Mouse (Mus musculus): Measurements from ENCODE around the gene Hmga2. TPM values are rescaled to one million over a fixed set of nuclear protein-coding genes. Genes with fewer than 3 reads are reported as not detected.
A peak's percentile ranks its signal among the peaks of the same experiment; 100 is the strongest.
"Not testable (repeated sequence)": the region's sequence is repeated elsewhere in the genome, so short reads cannot be mapped to it uniquely, and the experiment has no call there.

Hmga2 gene
- polyA plus RNA-seq, 1 experiment from 2014 or later, result 11.1 TPM

DNA sequence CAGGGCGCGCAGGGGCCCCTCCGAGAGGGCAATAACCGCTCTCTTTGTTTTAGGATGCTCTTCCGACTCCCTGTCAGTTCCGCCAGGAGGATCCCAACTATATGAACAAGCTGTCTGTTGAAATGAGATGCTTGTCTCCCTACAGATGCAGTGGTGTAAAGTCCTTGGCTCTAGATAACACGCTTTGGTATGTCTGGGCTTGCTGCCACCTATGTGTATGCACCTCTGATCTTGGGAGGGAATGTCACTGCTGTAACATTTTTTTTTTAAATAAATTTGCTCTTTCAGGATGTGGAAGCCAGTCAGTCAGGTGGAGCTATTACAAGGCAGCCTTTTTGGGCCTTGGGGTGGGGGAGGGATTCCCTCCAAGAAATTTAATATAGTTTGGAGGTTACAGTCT lies 92.2 kb downstream of the Hmga2 start:
- H3K4me3 ChIP-seq (ENCODE audit: low read depth, low read length), result no peak overlapping the region
- H3K27ac ChIP-seq (replicated peaks; ENCODE audit: low read depth, low read length), result no peak overlapping the region
- H3K27me3 ChIP-seq (replicated peaks; ENCODE audit: control insufficient read depth, insufficient read depth, low read length), result no peaks in the 10 kb centered on the region
- peaks cover 29% of the 10 kb centered on the region for H3K4me1 ChIP-seq (ENCODE audit: control insufficient read depth, insufficient read depth, low read length)
- peak; percentile 81 for DNase-seq (ENCODE audit: low spot score)
- no peak overlapping the region for H3K4me2 ChIP-seq (ENCODE audit: low read depth, low read length)
- H3K9me3 ChIP-seq (ENCODE audit: control insufficient read depth, low read length), result no peaks in the 10 kb centered on the region
- no peak for ATAC-seq (ENCODE audit: low read depth)
- no peak overlapping the region for H3K9ac ChIP-seq (ENCODE audit: low read depth, low read length)
- WGBS, result 65% methylated on average over 7 of the region's 7 CpGs
- no peaks in the 10 kb centered on the region for H3K36me3 ChIP-seq (ENCODE audit: control insufficient read depth, insufficient read depth, low read length)

DNA sequence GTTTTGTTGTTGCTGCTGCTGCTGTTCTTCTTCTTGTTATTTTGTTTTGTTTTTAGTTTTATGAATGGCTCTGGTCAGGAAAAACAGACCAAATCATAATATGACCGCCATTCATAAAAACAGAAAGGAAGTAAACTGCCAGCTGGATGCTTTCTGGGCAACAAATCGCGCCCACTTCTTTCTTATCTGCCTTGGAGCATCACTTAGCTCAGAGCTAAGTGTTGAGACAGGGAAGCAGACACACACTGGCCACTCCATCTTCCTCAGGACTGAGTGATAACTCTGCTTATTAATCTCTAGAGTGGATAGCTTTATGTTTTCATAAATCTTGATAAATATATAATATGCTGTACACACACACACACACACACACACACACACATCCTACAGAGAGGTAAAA lies 98.5 kb downstream of the Hmga2 start:
- ATAC-seq (ENCODE audit: low read depth) (no peak), DNase-seq (ENCODE audit: low spot score) (no peak)
- H3K4me2 ChIP-seq (ENCODE audit: low read depth, low read length), result peak overlapping the region; percentile 31
- H3K27me3 ChIP-seq (replicated peaks; ENCODE audit: control insufficient read depth, insufficient read depth, low read length), result no peaks in the 10 kb centered on the region
- peak overlapping the region; percentile 9 for H3K27ac ChIP-seq (replicated peaks; ENCODE audit: low read depth, low read length)
- H3K9ac ChIP-seq (ENCODE audit: low read depth, low read length), result no peak overlapping the region
- no peak overlapping the region for H3K4me3 ChIP-seq (ENCODE audit: low read depth, low read length)
- peaks cover 24% of the 10 kb centered on the region for H3K4me1 ChIP-seq (ENCODE audit: control insufficient read depth, insufficient read depth, low read length)
- no peaks in the 10 kb centered on the region for H3K9me3 ChIP-seq (ENCODE audit: control insufficient read depth, low read length)
- WGBS, result 58% methylated on average over 3 of the region's 3 CpGs
- no peaks in the 10 kb centered on the region for H3K36me3 ChIP-seq (ENCODE audit: control insufficient read depth, insufficient read depth, low read length)

DNA sequence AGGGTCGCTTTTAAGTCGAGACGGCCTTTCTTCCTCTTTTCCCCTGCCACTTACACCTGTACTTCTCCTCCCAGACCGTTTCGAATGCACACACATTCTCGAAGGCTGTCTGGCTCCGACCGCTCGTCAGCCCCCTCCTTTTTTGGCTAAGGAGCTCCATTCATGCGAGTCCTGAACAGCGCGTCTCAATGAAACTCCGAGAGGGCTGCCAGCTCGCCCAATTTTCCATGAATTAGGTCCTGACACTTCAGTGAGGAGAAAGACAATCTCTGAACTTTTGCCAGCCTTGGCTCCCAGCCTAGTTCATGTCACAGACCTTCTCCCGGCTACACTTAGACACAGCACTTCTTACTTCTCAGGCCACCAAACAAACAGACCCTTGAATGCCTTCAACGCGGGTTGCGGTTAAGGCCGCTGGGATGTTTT lies 98.9 kb downstream of the Hmga2 start:
- ATAC-seq (ENCODE audit: low read depth), result peak; percentile 93
- Histone ChIP-seq H3K4me1 (ENCODE audit: control insufficient read depth, insufficient read depth, low read length) (peaks cover 24% of the 10 kb centered on the region), H3K27ac (replicated peaks; ENCODE audit: low read depth, low read length) (peak overlapping the region; percentile 9), H3K4me2 (ENCODE audit: low read depth, low read length) (peak overlapping the region; percentile 31), H3K36me3 (ENCODE audit: control insufficient read depth, insufficient read depth, low read length) (no peaks in the 10 kb centered on the region), H3K27me3 (replicated peaks; ENCODE audit: control insufficient read depth, insufficient read depth, low read length) (no peaks in the 10 kb centered on the region), H3K4me3 (ENCODE audit: low read depth, low read length) (no peak overlapping the region), H3K9me3 (ENCODE audit: control insufficient read depth, low read length) (no peaks in the 10 kb centered on the region), H3K9ac (ENCODE audit: low read depth, low read length) (no peak overlapping the region)
- DNase-seq (ENCODE audit: low spot score), result peak; percentile 96
- WGBS, result 20% methylated on average over 19 of the region's 19 CpGs

DNA sequence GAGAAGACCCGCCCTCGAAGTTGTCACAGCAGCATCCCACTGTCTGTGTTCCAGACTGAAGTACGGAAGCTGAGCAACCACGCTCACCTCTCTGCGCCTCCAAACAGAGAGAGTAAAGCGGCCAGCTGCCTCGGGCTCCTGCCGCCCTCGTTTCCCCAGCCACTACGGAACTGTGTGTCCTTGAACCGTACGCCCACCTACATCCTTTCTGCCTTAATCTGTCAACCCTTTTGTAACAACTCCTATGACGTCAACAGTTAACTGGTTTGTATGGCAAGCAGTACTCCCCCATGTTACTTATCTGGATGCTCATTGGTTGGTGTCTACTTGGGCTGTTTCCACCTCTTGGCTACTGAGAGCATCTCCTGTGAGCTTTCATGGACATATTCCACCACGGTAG lies 100.8 kb downstream of the Hmga2 start:
- no peak overlapping the region for H3K9ac ChIP-seq (ENCODE audit: low read depth, low read length)
- H3K27me3 ChIP-seq (replicated peaks; ENCODE audit: control insufficient read depth, insufficient read depth, low read length), result no peaks in the 10 kb centered on the region
- H3K36me3 ChIP-seq (ENCODE audit: control insufficient read depth, insufficient read depth, low read length), result no peaks in the 10 kb centered on the region
- WGBS, result 90% methylated on average over 14 of the region's 14 CpGs
- H3K4me3 ChIP-seq (ENCODE audit: low read depth, low read length), result no peak overlapping the region
- no peaks in the 10 kb centered on the region for H3K9me3 ChIP-seq (ENCODE audit: control insufficient read depth, low read length)
- H3K4me2 ChIP-seq (ENCODE audit: low read depth, low read length), result no peak overlapping the region
- H3K27ac ChIP-seq (replicated peaks; ENCODE audit: low read depth, low read length), result no peak overlapping the region
- DNase-seq (ENCODE audit: low spot score) (no peak), ATAC-seq (ENCODE audit: low read depth) (no peak)
- H3K4me1 ChIP-seq (ENCODE audit: control insufficient read depth, insufficient read depth, low read length), result peaks cover 27% of the 10 kb centered on the region

DNA sequence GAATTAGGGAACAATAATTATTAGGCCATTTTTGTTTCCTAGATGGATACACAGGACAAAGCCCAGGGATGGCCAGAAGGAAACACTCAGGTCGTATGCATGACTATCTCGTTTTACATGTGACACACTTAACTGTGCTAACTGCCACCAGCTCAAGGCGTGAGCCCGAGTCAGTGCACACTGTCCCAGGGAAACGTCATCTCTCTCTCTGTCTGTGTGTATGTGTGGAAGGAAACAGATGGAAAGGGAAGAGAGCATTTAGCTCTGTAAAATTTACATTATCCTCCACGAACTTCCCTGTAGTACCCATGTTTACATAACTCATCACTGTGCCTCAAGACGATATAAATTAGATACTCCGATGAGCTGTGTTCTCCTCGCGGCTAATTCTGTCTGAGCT lies 105.1 kb downstream of the Hmga2 start:
- Histone ChIP-seq H3K9ac (ENCODE audit: low read depth, low read length) (no peak overlapping the region), H3K9me3 (ENCODE audit: control insufficient read depth, low read length) (no peaks in the 10 kb centered on the region), H3K4me3 (ENCODE audit: low read depth, low read length) (no peak overlapping the region), H3K36me3 (ENCODE audit: control insufficient read depth, insufficient read depth, low read length) (0 out of 2 replicates have a peak, but pooled peaks cover 7% of the 10 kb centered on the region), H3K27ac (replicated peaks; ENCODE audit: low read depth, low read length) (no peak overlapping the region), H3K27me3 (replicated peaks; ENCODE audit: control insufficient read depth, insufficient read depth, low read length) (no peaks in the 10 kb centered on the region), H3K4me1 (ENCODE audit: control insufficient read depth, insufficient read depth, low read length) (peaks cover 13% of the 10 kb centered on the region), H3K4me2 (ENCODE audit: low read depth, low read length) (no peak overlapping the region)
- 61% methylated on average over 10 of the region's 10 CpGs for WGBS
- no peak for DNase-seq (ENCODE audit: low spot score)
- ATAC-seq (ENCODE audit: low read depth), result no peak; the same call in 1 of the 2 replicates

DNA sequence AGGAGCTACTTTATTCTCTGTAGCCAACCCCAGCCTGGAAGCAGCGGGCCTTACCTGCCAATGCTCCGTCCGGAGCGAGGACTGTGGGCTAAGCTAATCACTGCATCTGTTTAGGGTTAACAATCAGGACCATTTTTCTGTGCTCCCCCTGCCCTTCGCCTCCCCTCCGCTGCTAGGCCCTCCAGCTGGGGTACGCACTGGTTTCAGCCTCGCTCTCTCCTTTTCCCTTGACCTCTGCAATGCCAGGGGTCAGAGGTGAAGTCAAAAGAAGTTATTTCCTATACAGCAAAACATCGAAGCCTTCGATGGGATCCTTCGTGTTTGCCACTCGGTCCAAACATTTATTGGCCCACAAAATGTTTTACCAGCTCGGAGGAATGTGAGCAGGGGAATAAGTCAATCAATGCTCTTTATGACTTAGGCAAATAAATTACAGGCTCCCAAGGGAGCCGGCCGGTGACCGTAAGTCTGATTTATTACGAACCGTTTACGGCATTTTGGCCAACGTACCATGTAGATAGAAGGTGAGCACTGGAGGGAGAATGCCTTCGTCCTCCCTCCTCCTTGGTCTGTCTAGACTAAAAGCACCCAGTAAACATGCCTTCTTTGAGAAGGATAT lies 107.0 kb downstream of the Hmga2 start:
- Histone ChIP-seq H3K4me3 (ENCODE audit: low read depth, low read length) (no peak overlapping the region), H3K4me1 (ENCODE audit: control insufficient read depth, insufficient read depth, low read length) (peaks cover 24% of the 10 kb centered on the region), H3K9me3 (ENCODE audit: control insufficient read depth, low read length) (no peaks in the 10 kb centered on the region), H3K36me3 (ENCODE audit: control insufficient read depth, insufficient read depth, low read length) (0 out of 2 replicates have a peak, but pooled peaks cover 7% of the 10 kb centered on the region), H3K4me2 (ENCODE audit: low read depth, low read length) (no peak overlapping the region), H3K9ac (ENCODE audit: low read depth, low read length) (no peak overlapping the region), H3K27me3 (replicated peaks; ENCODE audit: control insufficient read depth, insufficient read depth, low read length) (no peaks in the 10 kb centered on the region), H3K27ac (replicated peaks; ENCODE audit: low read depth, low read length) (no peak overlapping the region)
- DNase-seq (ENCODE audit: low spot score) (no peak), ATAC-seq (ENCODE audit: low read depth) (no peak)
- WGBS, result 53% methylated on average over 21 of the region's 21 CpGs

DNA sequence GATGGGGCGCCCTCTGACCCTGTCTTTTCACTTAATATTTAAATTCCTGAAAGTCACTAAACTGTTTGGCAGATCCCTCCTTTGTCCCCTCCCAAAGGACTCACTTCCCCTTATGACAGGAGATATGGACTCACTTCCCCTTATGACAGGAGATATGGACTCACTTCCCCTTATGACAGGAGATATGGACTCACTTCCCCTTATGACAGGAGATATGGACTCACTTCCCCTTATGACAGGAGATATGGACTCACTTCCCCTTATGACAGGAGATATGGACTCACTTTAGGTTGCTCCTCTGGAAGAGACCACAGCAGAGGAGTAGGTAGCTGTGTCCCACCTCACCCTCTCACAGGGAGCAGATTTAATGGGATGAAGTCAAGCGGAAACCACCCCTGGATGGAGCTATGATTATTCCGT lies 110.1 kb downstream of the Hmga2 start:
- H3K9ac ChIP-seq (ENCODE audit: low read depth, low read length); ATAC-seq (ENCODE audit: low read depth); H3K4me3 ChIP-seq (ENCODE audit: low read depth, low read length); H3K9me3 ChIP-seq (ENCODE audit: control insufficient read depth, low read length); DNase-seq (ENCODE audit: low spot score); H3K27me3 ChIP-seq (replicated peaks; ENCODE audit: control insufficient read depth, insufficient read depth, low read length); H3K36me3 ChIP-seq (ENCODE audit: control insufficient read depth, insufficient read depth, low read length): not testable (repeated sequence)
- 84% methylated on average over 3 of the region's 3 CpGs for WGBS
- H3K4me2 ChIP-seq (ENCODE audit: low read depth, low read length), result peak overlapping the region; percentile 35; the same call in 1 of the 2 replicates
- peaks cover 25% of the 10 kb centered on the region for H3K4me1 ChIP-seq (ENCODE audit: control insufficient read depth, insufficient read depth, low read length)
- H3K27ac ChIP-seq (replicated peaks; ENCODE audit: low read depth, low read length), result peak overlapping the region; percentile 42

DNA sequence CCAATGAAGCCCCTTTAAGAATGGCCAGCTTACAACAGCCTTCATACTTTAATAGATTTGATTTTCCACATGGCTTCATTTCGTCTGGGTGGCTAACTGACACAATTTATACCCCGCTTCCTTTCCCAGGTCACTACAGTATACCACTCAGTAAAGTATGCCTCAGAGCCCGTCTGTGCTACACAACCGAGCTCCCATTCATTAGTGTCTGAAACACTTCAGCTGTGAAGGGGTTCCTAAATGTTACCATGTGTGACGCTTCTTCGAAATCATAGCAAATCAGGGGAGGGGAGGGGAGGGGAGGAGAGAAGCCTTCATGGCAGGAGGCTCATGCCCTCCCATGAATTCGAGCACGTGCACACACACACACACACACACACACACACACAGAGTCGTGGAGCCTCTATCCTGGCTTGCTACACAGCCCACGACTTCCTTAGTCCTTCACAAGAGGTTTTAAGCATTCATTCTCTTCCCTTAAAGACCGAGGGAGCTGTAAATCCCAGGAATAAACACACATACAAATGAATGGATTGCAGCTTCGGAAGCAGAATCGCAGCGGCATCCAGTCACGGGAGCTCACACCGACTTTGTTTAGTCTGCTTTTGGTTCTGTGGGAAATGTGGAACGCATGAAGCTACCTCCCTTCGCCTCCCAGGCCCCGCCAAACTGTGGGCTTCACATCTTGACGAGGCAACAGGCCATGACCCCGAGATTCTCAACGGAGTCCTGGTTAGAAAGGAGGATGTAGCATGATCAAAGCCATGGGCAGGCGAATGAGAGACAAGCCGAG lies 110.7 kb downstream of the Hmga2 start:
- H3K4me2 ChIP-seq (ENCODE audit: low read depth, low read length), result peak overlapping the region; percentile 35
- peak; percentile 85 for DNase-seq (ENCODE audit: low spot score)

More for the DNA sequence above, 110.7 kb downstream of the Hmga2 start:
- 24% methylated on average over 24 of the region's 24 CpGs for WGBS
- Histone ChIP-seq H3K9ac (ENCODE audit: low read depth, low read length) (peak overlapping the region; percentile 2; the same call in 1 of the 2 replicates), H3K4me3 (ENCODE audit: low read depth, low read length) (no peak overlapping the region), H3K36me3 (ENCODE audit: control insufficient read depth, insufficient read depth, low read length) (peaks cover 10% of the 10 kb centered on the region; the same call in 1 of the 2 replicates), H3K27me3 (replicated peaks; ENCODE audit: control insufficient read depth, insufficient read depth, low read length) (no peaks in the 10 kb centered on the region), H3K27ac (replicated peaks; ENCODE audit: low read depth, low read length) (peak overlapping the region; percentile 42), H3K4me1 (ENCODE audit: control insufficient read depth, insufficient read depth, low read length) (peaks cover 23% of the 10 kb centered on the region), H3K9me3 (ENCODE audit: control insufficient read depth, low read length) (no peaks in the 10 kb centered on the region)
- ATAC-seq (ENCODE audit: low read depth), result peak; percentile 86
